Mouse (Mus musculus) sigmoid colon, adult 10 weeks (tissue): ENCODE results near the gene Ihh. TPM values are rescaled to one million over a fixed set of nuclear protein-coding genes. Genes with fewer than 3 reads are reported as not detected.

Source experiments
- polyA plus RNA-seq: library from polyadenylated mRNA; stranded (reverse); fragments of 350-450 nt; fragmentation: Illumina TruSeq; extraction: RNeasy Lipid Tissue Mini Kit (QIAGEN cat#74804); gene quantifications from one replicate; pipeline ENCODE4 v1.2.3, GENCODE M21; 2014; ENCODE audit warnings: low read depth, low replicate concordance

The Ihh gene
- polyA plus RNA-seq: 0.85 TPM

DNA sequence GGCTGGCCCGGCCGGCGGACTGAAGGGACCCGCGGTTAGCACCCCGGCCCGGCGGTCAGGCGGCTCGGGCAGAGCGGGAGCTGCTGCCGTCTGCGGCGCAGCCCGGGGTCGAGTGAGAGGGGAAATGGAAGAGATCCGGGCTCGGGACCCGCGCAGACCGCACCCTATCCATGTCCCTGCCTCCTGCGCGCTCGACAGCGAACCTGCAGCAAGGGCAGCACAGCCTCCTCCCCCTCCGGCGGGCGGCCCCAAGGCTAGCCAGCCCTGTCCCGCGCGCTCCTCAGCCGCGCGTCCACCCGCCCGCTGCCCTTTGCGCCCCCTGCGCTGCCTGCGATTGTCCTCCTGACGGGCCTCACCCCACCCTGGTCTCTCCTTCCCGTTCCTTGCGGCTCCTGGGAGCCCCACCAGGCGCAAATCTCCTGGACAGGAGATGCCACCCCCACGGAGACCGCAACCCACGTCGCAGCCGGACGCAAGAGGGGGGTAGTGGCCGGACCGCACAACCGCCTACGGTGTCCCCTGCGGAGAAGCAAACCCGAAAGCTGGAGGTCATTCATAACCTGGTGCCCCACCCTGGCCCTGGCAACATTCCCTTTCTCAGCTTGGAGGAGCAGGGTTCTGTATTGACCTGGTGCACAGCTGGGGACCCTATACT, at the start of gene Ihh:
Gene Ihh (minus strand): TSS at position 117 of the 655 bp plus-strand sequence.

GRCm38 (mm10) chr1:74935402-74935801, 16.1 kb downstream of the Ihh start, which contains the start of gene Cfap65:
TSS of gene Cfap65 (minus strand) at chr1:74935599.

Other genes with a start within 250 kb of the Ihh start
- 8.6 TPM for gene Cyp27a1, start 238.1 kb downstream of the Ihh start, polyA plus RNA-seq
- not detected for gene Prkag3, start 202.5 kb downstream of the Ihh start, polyA plus RNA-seq
- not detected for gene Wnt6, start 179.8 kb downstream of the Ihh start, polyA plus RNA-seq
- gene Wnt10a, start 160.2 kb downstream of the Ihh start, polyA plus RNA-seq: not detected
- not detected for gene Cdk5r2, start 96.7 kb downstream of the Ihh start, polyA plus RNA-seq
- gene Fev, start 66.3 kb downstream of the Ihh start, polyA plus RNA-seq: 1.1 TPM
- gene Cryba2, start 58.5 kb downstream of the Ihh start, polyA plus RNA-seq: not detected
- gene Cfap65, start 16.1 kb downstream of the Ihh start, polyA plus RNA-seq: 0.13 TPM
- gene Nhej1, start 173.5 kb upstream of the Ihh start, polyA plus RNA-seq: 0.60 TPM
- gene Slc23a3, start 182.2 kb upstream of the Ihh start, polyA plus RNA-seq: 1.2 TPM
- 13.5 TPM for gene Cnppd1, start 191.0 kb upstream of the Ihh start, polyA plus RNA-seq
- gene Retreg2, start 191.1 kb upstream of the Ihh start, polyA plus RNA-seq: 6.9 TPM
- 1.2 TPM for gene Zfand2b, start 217.0 kb upstream of the Ihh start, polyA plus RNA-seq
- gene Abcb6, start 228.7 kb upstream of the Ihh start, polyA plus RNA-seq: 8.4 TPM
- gene Ankzf1, start 240.5 kb upstream of the Ihh start, polyA plus RNA-seq: 30.1 TPM
- 16.5 TPM for gene Atg9a, start 240.5 kb upstream of the Ihh start, polyA plus RNA-seq